Mouse (Mus musculus) adrenal gland, postnatal 14 days (tissue): ENCODE data around the gene Pgp. TPM values are rescaled to one million over a fixed set of nuclear protein-coding genes. Genes with fewer than 3 reads are reported as not detected.
"Not testable (repeated sequence)": the region's sequence is repeated elsewhere in the genome, so short reads cannot be mapped to it uniquely, and the experiment has no call there.

Source experiments
- DNase-seq: peaks from one replicate; pipeline ENCODE4 v3.0.0; 2021; ENCODE audit warnings: mixed read lengths
- long read RNA-seq, 2 experiments: library from polyadenylated mRNA; stranded (forward); transcript quantifications; one replicate each; pipeline ENCODE4 v2.0.0; 2021
- total RNA-seq: library from RNA; stranded (reverse); gene quantifications from 2 replicates; pipeline ENCODE4 v1.2.3, GENCODE M21; 2021

Pgp gene
- total RNA-seq: 55.8 and 59.0 TPM in 2 replicates
- long read RNA-seq, experiment 1, transcript Pgp-202 (1 exons, 2,428 nt): minor isoform, 112 of 513 reads
- long read RNA-seq, experiment 1, transcript Pgp-201 (2 exons, 2,627 nt): major isoform, 400 of 513 reads
- long read RNA-seq, experiment 1, partial matches to known transcripts: 0 of 513 reads
- long read RNA-seq, experiment 1, other reads (novel, unspliced or antisense): 1 of 513 reads
- long read RNA-seq, experiment 2, transcript Pgp-202 (1 exons, 2,428 nt): minor isoform, 85 of 358 reads
- long read RNA-seq, experiment 2, transcript Pgp-201 (2 exons, 2,627 nt): major isoform, 270 of 358 reads
- long read RNA-seq, experiment 2, partial matches to known transcripts: 0 of 358 reads
- long read RNA-seq, experiment 2, other reads (novel, unspliced or antisense): 3 of 358 reads

GRCm38 (mm10) chr17:24469910-24470602 is at the start of gene Pgp, which contains the start of gene E4f1:
TSS of gene Pgp (plus strand) at chr17:24470392.
TSS of gene E4f1 (minus strand) at chr17:24470313.
- DNase-seq: peak; percentile 99

GRCm38 (mm10) chr17:24423114-24423513 is 47.1 kb upstream of the Pgp start:
- no peak for DNase-seq

GRCm38 (mm10) chr17:24424489-24424888 is 45.7 kb upstream of the Pgp start:
- no peak for DNase-seq

- DNase-seq: not testable (repeated sequence)
Observed at GRCm38 (mm10) chr17:24425326-24425725, 44.9 kb upstream of the Pgp start.

GRCm38 (mm10) chr17:24425905-24426304 is 44.3 kb upstream of the Pgp start:
- DNase-seq: no peak

GRCm38 (mm10) chr17:24426471-24427169 is 43.6 kb upstream of the Pgp start, which contains the start of gene Eci1:
TSS of gene Eci1 (plus strand) at chr17:24426641.
- DNase-seq: peak; percentile 99

- peak; percentile 42 for DNase-seq
Observed at GRCm38 (mm10) chr17:24427170-24427557, 43.0 kb upstream of the Pgp start.

GRCm38 (mm10) chr17:24429201-24429983 is 40.8 kb upstream of the Pgp start:
- peak; percentile 69 for DNase-seq

GRCm38 (mm10) chr17:24437016-24437415 is 33.2 kb upstream of the Pgp start:
- no peak for DNase-seq

- DNase-seq: peak; percentile 27
Observed at GRCm38 (mm10) chr17:24440377-24440776, 29.8 kb upstream of the Pgp start.

GRCm38 (mm10) chr17:24441148-24441547 is 29.0 kb upstream of the Pgp start:
- no peak for DNase-seq

GRCm38 (mm10) chr17:24442107-24442506 is 28.1 kb upstream of the Pgp start:
- DNase-seq: no peak

- DNase-seq: peak; percentile 43
Observed at GRCm38 (mm10) chr17:24442632-24443155, 27.5 kb upstream of the Pgp start, which contains the start of gene Dnase1l2. TSS of gene Dnase1l2 (minus strand) at chr17:24443105.

GRCm38 (mm10) chr17:24443409-24443808 is 26.8 kb upstream of the Pgp start:
- no peak for DNase-seq

- DNase-seq: no peak
Observed at GRCm38 (mm10) chr17:24446590-24446989, 23.6 kb upstream of the Pgp start.

GRCm38 (mm10) chr17:24449507-24449906 is 20.7 kb upstream of the Pgp start:
- no peak for DNase-seq

- DNase-seq: no peak
Observed at GRCm38 (mm10) chr17:24451220-24451619, 19.0 kb upstream of the Pgp start.

- peak; percentile 12 for DNase-seq
Observed at GRCm38 (mm10) chr17:24453372-24453771, 16.8 kb upstream of the Pgp start.

GRCm38 (mm10) chr17:24454218-24454755 is 15.9 kb upstream of the Pgp start:
- no peak for DNase-seq

GRCm38 (mm10) chr17:24454756-24455522 is 15.3 kb upstream of the Pgp start:
- peak; percentile 100 for DNase-seq
